ENCODE assay signal across 9 mouse cellular contexts in the genomic region with DNA sequence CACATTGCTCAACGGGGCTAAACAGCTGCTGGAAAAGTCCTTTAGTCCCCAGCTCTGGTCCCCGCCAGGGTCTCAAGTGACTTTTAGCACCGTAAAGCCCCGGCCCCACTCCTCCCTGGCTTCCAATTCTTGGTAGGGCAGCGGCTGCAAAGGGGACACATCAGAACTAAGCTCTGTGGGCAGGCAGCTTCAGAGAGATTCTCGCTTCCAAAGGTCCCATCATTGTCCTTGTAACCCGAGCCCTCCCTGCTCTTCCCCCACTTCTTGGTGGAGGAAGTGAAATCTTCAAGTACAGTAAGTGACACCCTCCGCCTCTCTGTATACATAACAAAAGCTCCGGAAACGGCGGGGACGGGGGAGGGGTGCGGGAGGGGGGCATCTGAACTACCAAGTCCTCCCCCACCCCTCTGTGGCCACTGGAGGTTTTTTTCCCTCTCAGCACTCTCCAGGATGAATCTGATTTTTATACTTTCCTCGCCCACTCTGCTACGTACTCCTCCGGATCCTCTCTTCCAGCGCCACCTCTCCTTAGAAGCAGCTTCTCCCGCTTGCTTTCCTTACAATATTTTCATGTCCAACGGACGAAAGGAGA. TPM values are rescaled to one million over a fixed set of nuclear protein-coding genes. Genes with fewer than 3 reads are reported as not detected.
DNase-seq lines count a peak whose midpoint lies in the region; ATAC-seq and TF ChIP-seq lines count a peak whose summit lies in the region.
"Had no signal": no experiment of that assay in that cellular context is flagged by ENCODE, and none has a peak within 500 bp of the region (broad histone marks: within the 10 kb centered on the region; RNA-seq: fewer than 3 reads in every experiment).

Etv1 (plus strand) TSS at position 195 of the 592 bp plus-strand sequence.

- peak; percentile 52 for ATAC-seq in common myeloid progenitor, adult 5-6 weeks (replicated peaks; ENCODE audit: low read depth, poor library complexity, severe bottlenecking)
- peak; percentile 62 for ATAC-seq in granulocyte monocyte progenitor cell, adult 5-6 weeks (replicated peaks; ENCODE audit: poor library complexity, severe bottlenecking)
- ATAC-seq in intestine, embryonic 15.5 days: peak; percentile 72
- peak; percentile 43; the same call in 1 of the 2 replicates for ATAC-seq in limb, embryonic 12.5 days (ENCODE audit: insufficient number of reproducible peaks, insufficient read depth, low FRiP score, low TSS enrichment, low read depth)
- ATAC-seq in midbrain, embryonic 11.5 days (ENCODE audit: low FRiP score): peak; percentile 20

- no peaks in the 10 kb centered on the region for H3K27me3 ChIP-seq in intestine, embryonic 15.5 days (replicated peaks)
- H3K27me3 ChIP-seq in limb, embryonic 12.5 days: no peaks in the 10 kb centered on the region
- H3K27me3 ChIP-seq in midbrain, embryonic 11.5 days (ENCODE audit: control insufficient read depth, insufficient read depth, low read length): no peaks in the 10 kb centered on the region
- peaks cover 2% of the 10 kb centered on the region; the same call in 1 of the 2 replicates for H3K27me3 ChIP-seq in spleen, adult 2 months (ENCODE audit: control insufficient read depth, insufficient read depth, low read length)

- H3K9me3 ChIP-seq in intestine, embryonic 15.5 days: no peaks in the 10 kb centered on the region
- H3K9me3 ChIP-seq in limb, embryonic 12.5 days: no peaks in the 10 kb centered on the region
- no peaks in the 10 kb centered on the region for H3K9me3 ChIP-seq in midbrain, embryonic 11.5 days (ENCODE audit: control insufficient read depth, low read length)

- H3K4me2 ChIP-seq in intestine, embryonic 15.5 days (replicated peaks): peak within 1 kb of the TSS; percentile 97
- peak within 1 kb of the TSS; percentile 91 for H3K4me2 ChIP-seq in limb, embryonic 12.5 days
- peak within 1 kb of the TSS; percentile 89 for H3K4me2 ChIP-seq in midbrain, embryonic 11.5 days

- H3K36me3 ChIP-seq in intestine, embryonic 15.5 days: no peaks in the 10 kb centered on the region
- H3K36me3 ChIP-seq in limb, embryonic 12.5 days: no peaks in the 10 kb centered on the region
- no peaks in the 10 kb centered on the region for H3K36me3 ChIP-seq in midbrain, embryonic 11.5 days (ENCODE audit: control insufficient read depth, insufficient read depth, low read length)
- no peaks in the 10 kb centered on the region for H3K36me3 ChIP-seq in spleen, adult 2 months (ENCODE audit: control insufficient read depth, insufficient read depth, low read length)

- peak within 1 kb of the TSS; percentile 57 for H3K9ac ChIP-seq in intestine, embryonic 15.5 days
- peak within 1 kb of the TSS; percentile 65 for H3K9ac ChIP-seq in limb, embryonic 12.5 days (replicated peaks)
- peak within 1 kb of the TSS; percentile 70 for H3K9ac ChIP-seq in midbrain, embryonic 11.5 days (ENCODE audit: low read length)

- H3K4me3 ChIP-seq in intestine, embryonic 15.5 days (replicated peaks): peak within 1 kb of the TSS; percentile 59
- H3K4me3 ChIP-seq in limb, embryonic 12.5 days (replicated peaks): peak within 1 kb of the TSS; percentile 55
- peak within 1 kb of the TSS; percentile 51 for H3K4me3 ChIP-seq in midbrain, embryonic 11.5 days (ENCODE audit: low read depth, low read length)
- H3K4me3 ChIP-seq in spleen, adult 2 months (ENCODE audit: extremely low read depth, insufficient read depth, insufficient read length): peak within 1 kb of the TSS; percentile 65

- no peak for TF ChIP-seq CTCF in spleen, adult 2 months (IDR thresholded peaks at IDR 0.05; ENCODE audit: extremely low read depth, insufficient read depth, insufficient read length, insufficient replicate concordance)

- 0 out of 2 replicates have a peak, but pooled peaks cover 2% of the 10 kb centered on the region for H3K4me1 ChIP-seq in intestine, embryonic 15.5 days (replicated peaks)
- no peaks in the 10 kb centered on the region for H3K4me1 ChIP-seq in limb, embryonic 12.5 days (replicated peaks)
- peaks cover 2% of the 10 kb centered on the region; the same call in 1 of the 2 replicates for H3K4me1 ChIP-seq in midbrain, embryonic 11.5 days (ENCODE audit: control insufficient read depth, insufficient read depth, low read length)
- H3K4me1 ChIP-seq in spleen, adult 2 months (ENCODE audit: control insufficient read depth, insufficient read depth, insufficient read length): no peaks in the 10 kb centered on the region

- peak within 1 kb of the TSS; percentile 96 for H3K27ac ChIP-seq in intestine, embryonic 15.5 days
- peak within 1 kb of the TSS; percentile 95 for H3K27ac ChIP-seq in limb, embryonic 12.5 days
- H3K27ac ChIP-seq in midbrain, embryonic 11.5 days (ENCODE audit: low read depth, low read length): peak within 1 kb of the TSS; percentile 80
- H3K27ac ChIP-seq in spleen, adult 2 months (ENCODE audit: insufficient read depth, low read length): peak within 1 kb of the TSS; percentile 63

- no peak for TF ChIP-seq POLR2A in spleen, adult 2 months (IDR thresholded peaks at IDR 0.05; ENCODE audit: low read depth, low read length)

- under 1% methylated on average over 20 of the region's 20 CpGs for WGBS in intestine, embryonic 15.5 days
- under 1% methylated on average over 20 of the region's 20 CpGs for WGBS in limb, embryonic 12.5 days
- 1% methylated on average over 20 of the region's 20 CpGs for WGBS in midbrain, embryonic 11.5 days
- WGBS in spleen, adult 2 months: under 1% methylated on average over 20 of the region's 20 CpGs

- peak; percentile 29 for DNase-seq in layer of hippocampus, adult 11-12 months (ENCODE audit: low spot score)
- DNase-seq in layer of hippocampus, adult 9-11 months: no peak
- peak; percentile 96 for DNase-seq in midbrain, embryonic 11.5 days (ENCODE audit: low spot score, missing footprints)
- peak in 1 of 2 experiments; percentile 29 for DNase-seq in spleen, adult 2 months (ENCODE audit: low read depth in 1 of 2, low spot score in 2 of 2)

RNA-seq across cellular contexts. Expression of gene Etv1, which starts in this region (rescaled TPM):
- total RNA-seq in common myeloid progenitor, adult 5-6 weeks (2017): 0.09 and 7.3 TPM in 2 replicates
- total RNA-seq in granulocyte monocyte progenitor cell, adult 5-6 weeks (2014; fragmentation: Nextera tagmentation): not detected in 2 replicates
- 0.30 TPM in 1 of 2 replicates, not detected in the other for total RNA-seq in granulocyte monocyte progenitor cell, adult 5-6 weeks (2017)
- polyA plus RNA-seq in intestine, embryonic 15.5 days (2015; fragmentation: Nextera tagmentation; extraction: Ambion mirVana): 28.9 and 35.1 TPM in 2 replicates
- 15.0 and 18.7 TPM in 2 replicates for polyA plus RNA-seq in limb, embryonic 12.5 days (2016; fragmentation: Nextera tagmentation; extraction: Ambion mirVana)
- polyA plus RNA-seq in midbrain, embryonic 11.5 days (2014; fragmentation: Nextera tagmentation; extraction: Ambion mirVana): 12.7 and 15.1 TPM in 2 replicates
- 1.2 and 1.5 TPM in 2 replicates for polyA plus RNA-seq in spleen, adult 2 months (2012; rRNA removed)
- total RNA-seq: MEL had no signal

Comparison
In these comparisons a context has a peak if more than half of its experiments do, and no peak if none do; other contexts are left out.
1. Peak in ATAC-seq in granulocyte monocyte progenitor cell, adult 5-6 weeks; RNA of the gene not detected or under 1 TPM.
2. ATAC-seq: peak in every context shown above with its lines; median percentile 72 in intestine, embryonic 15.5 days; 62 in granulocyte monocyte progenitor cell, adult 5-6 weeks; 52 in common myeloid progenitor, adult 5-6 weeks; 43 in limb, embryonic 12.5 days; 20 in midbrain, embryonic 11.5 days.